In genomic region chr8:89041421-89042117, GRCm38 (mm10) we compare ENCODE assay signal across 8 mouse cellular contexts. TPM values are rescaled to one million over a fixed set of nuclear protein-coding genes. Genes with fewer than 3 reads are reported as not detected.
DNase-seq lines count a peak whose midpoint lies in the region; ATAC-seq and TF ChIP-seq lines count a peak whose summit lies in the region.

No protein-coding gene starts in this region.

- no peak for ATAC-seq in kidney, postnatal 0 days (replicated peaks; ENCODE audit: low FRiP score, low read depth)
- ATAC-seq in neutrophil, adult 5-6 weeks (ENCODE audit: extremely low read depth, insufficient number of reproducible peaks, low FRiP score, poor library complexity, severe bottlenecking): 0 out of 2 replicates have a peak, but pooled peaks have one; percentile 13
- no peak for ATAC-seq in activated CD4-positive, CD25-positive, alpha-beta regulatory T cell, adult 4 months
- no peak for ATAC-seq in monocyte, adult 5-6 weeks (replicated peaks; ENCODE audit: insufficient number of reproducible peaks, low FRiP score, low TSS enrichment, poor library complexity, severe bottlenecking)

- H3K9me3 ChIP-seq in kidney, postnatal 0 days (replicated peaks; ENCODE audit: low read length): no peaks in the 10 kb centered on the region

- H3K9ac ChIP-seq in kidney, postnatal 0 days (ENCODE audit: low read depth, low read length): peak overlapping the region; percentile 97

- no peak for TF ChIP-seq POLR2A in embryonic fibroblast, embryonic 13.5 days (IDR thresholded peaks at IDR 0.05; ENCODE audit: low read depth, low read length)

- H3K36me3 ChIP-seq in kidney, postnatal 0 days (ENCODE audit: insufficient read depth, low read length): no peaks in the 10 kb centered on the region

- H3K4me3 ChIP-seq in kidney, postnatal 0 days (replicated peaks; ENCODE audit: low read depth, low read length): peak overlapping the region; percentile 83
- peak overlapping the region; percentile 23 for H3K4me3 ChIP-seq in embryonic fibroblast, embryonic 13.5 days (ENCODE audit: insufficient read depth, low read length)

- DNase-seq in kidney, postnatal 0 days (ENCODE audit: low spot score): peak; percentile 51
- no peak for DNase-seq in kidney, adult 9 months
- DNase-seq in kidney, postnatal 4 days: peak; percentile 50 to 66
- no peak for DNase-seq in cerebellum, adult 18-20 months

- under 1% methylated on average over 55 of the region's 55 CpGs for WGBS in kidney, postnatal 0 days

- 0 out of 2 replicates have a peak, but pooled peaks cover 6% of the 10 kb centered on the region for H3K27me3 ChIP-seq in kidney, postnatal 0 days (ENCODE audit: insufficient read depth, low read length)

- peak overlapping the region; percentile 98 for H3K27ac ChIP-seq in kidney, postnatal 0 days
- no peak overlapping the region for H3K27ac ChIP-seq in embryonic fibroblast, embryonic 13.5 days (ENCODE audit: insufficient read depth, low read length)

- H3K4me2 ChIP-seq in kidney, postnatal 0 days (ENCODE audit: low read length): peak overlapping the region; percentile 76

- no peak for TF ChIP-seq CTCF in kidney, postnatal 0 days (IDR thresholded peaks at IDR 0.05; ENCODE audit: low read depth)
- no peak for TF ChIP-seq CTCF in embryonic fibroblast, embryonic 13.5 days (IDR thresholded peaks at IDR 0.05; ENCODE audit: borderline replicate concordance, insufficient read depth, low read length)

- 0 out of 2 replicates have a peak, but pooled peaks cover 10% of the 10 kb centered on the region for H3K4me1 ChIP-seq in kidney, postnatal 0 days (replicated peaks; ENCODE audit: insufficient read depth, low read length)
- no peaks in the 10 kb centered on the region for H3K4me1 ChIP-seq in embryonic fibroblast, embryonic 13.5 days (ENCODE audit: control insufficient read depth, insufficient read depth, low read length)

RNA-seq across cellular contexts. Expression of gene Sall1, which starts 2.4 kb away (rescaled TPM):
- polyA plus RNA-seq in kidney, postnatal 0 days (2015; fragmentation: Nextera tagmentation; extraction: Ambion mirVana): 24.6 and 25.6 TPM in 2 replicates
- polyA plus RNA-seq in embryonic fibroblast, embryonic 13.5 days (2011; ENCODE audit: insufficient read length, low read depth, missing spikeins): 0.52 and 0.74 TPM in 2 replicates
- not detected in 2 replicates for total RNA-seq in neutrophil, adult 5-6 weeks (2017)
- not detected for polyA plus RNA-seq in activated CD4-positive, CD25-positive, alpha-beta regulatory T cell, adult 4 months (2017; shearing (Covaris generic))
- not detected in 3 replicates for total RNA-seq in monocyte, adult 5-6 weeks (2017)

Comparison
In these comparisons a context has a peak if more than half of its experiments do, and no peak if none do; other contexts are left out.
1. DNase-seq: peak in kidney, postnatal 0 days (single experiment) and kidney, postnatal 4 days (2 of 2); none in kidney, adult 9 months (single experiment) and cerebellum, adult 18-20 months (0 of 2).
2. RNA of gene Sall1, which starts 2.4 kb away (polyA plus RNA-seq): 24.6 to 25.6 TPM in kidney, postnatal 0 days; 0.52 to 0.74 TPM in embryonic fibroblast, embryonic 13.5 days and not detected in activated CD4-positive, CD25-positive, alpha-beta regulatory T cell, adult 4 months; every median in the first group is over 10 times any median in the second.